Mouse (Mus musculus) embryo, embryonic 10 days (tissue): Measurements from ENCODE around the gene Socs2.

Experiments
- DNase-seq: peaks from one replicate; pipeline ENCODE4 v3.0.0-alpha.2; 2015; ENCODE audit warnings: low spot score

Socs2 gene

GRCm38 (mm10) chr10:95416685-95417495 is at the start of gene Socs2:
TSS of gene Socs2 (minus strand) at chr10:95417180.
- DNase-seq = peak; percentile 91

- DNase-seq = no peak
Observed at GRCm38 (mm10) chr10:95465485-95465896, 48.5 kb upstream of the Socs2 start.

GRCm38 (mm10) chr10:95464527-95464926 is 47.5 kb upstream of the Socs2 start:
- no peak for DNase-seq

GRCm38 (mm10) chr10:95462231-95462630 is 45.3 kb upstream of the Socs2 start:
- no peak for DNase-seq

GRCm38 (mm10) chr10:95461053-95461553 is 44.1 kb upstream of the Socs2 start:
- DNase-seq = no peak

- DNase-seq = no peak
Observed at GRCm38 (mm10) chr10:95458050-95458806, 41.2 kb upstream of the Socs2 start.

GRCm38 (mm10) chr10:95457367-95458049 is 40.5 kb upstream of the Socs2 start:
- no peak for DNase-seq

- no peak for DNase-seq
Observed at GRCm38 (mm10) chr10:95456103-95456502, 39.1 kb upstream of the Socs2 start.

- no peak for DNase-seq
Observed at GRCm38 (mm10) chr10:95453282-95453681, 36.3 kb upstream of the Socs2 start.

- DNase-seq = no peak
Observed at GRCm38 (mm10) chr10:95449033-95449432, 32.1 kb upstream of the Socs2 start.

GRCm38 (mm10) chr10:95447954-95448353 is 31.0 kb upstream of the Socs2 start:
- DNase-seq = no peak

GRCm38 (mm10) chr10:95445104-95446056 is 28.4 kb upstream of the Socs2 start:
- DNase-seq = no peak

- no peak for DNase-seq
Observed at GRCm38 (mm10) chr10:95442334-95442733, 25.4 kb upstream of the Socs2 start.

- peak; percentile 51 for DNase-seq
Observed at GRCm38 (mm10) chr10:95440566-95440965, 23.6 kb upstream of the Socs2 start.

GRCm38 (mm10) chr10:95439718-95440339 is 22.8 kb upstream of the Socs2 start:
- no peak for DNase-seq

GRCm38 (mm10) chr10:95438941-95439340 is 22.0 kb upstream of the Socs2 start:
- DNase-seq = no peak

- no peak for DNase-seq
Observed at GRCm38 (mm10) chr10:95430271-95430670, 13.3 kb upstream of the Socs2 start.

- no peak for DNase-seq
Observed at GRCm38 (mm10) chr10:95429111-95429510, 12.1 kb upstream of the Socs2 start.

- no peak for DNase-seq
Observed at GRCm38 (mm10) chr10:95426207-95427115, 9.5 kb upstream of the Socs2 start.

- no peak for DNase-seq
Observed at GRCm38 (mm10) chr10:95422681-95423080, 5.7 kb upstream of the Socs2 start.
